Mouse (Mus musculus): ENCODE data around the gene Nxn. TPM values are rescaled to one million over a fixed set of nuclear protein-coding genes. Genes with fewer than 3 reads are reported as not detected.

The Nxn gene
- polyA plus RNA-seq, 1 experiment from 2014 or later: 2.6 TPM

DNA sequence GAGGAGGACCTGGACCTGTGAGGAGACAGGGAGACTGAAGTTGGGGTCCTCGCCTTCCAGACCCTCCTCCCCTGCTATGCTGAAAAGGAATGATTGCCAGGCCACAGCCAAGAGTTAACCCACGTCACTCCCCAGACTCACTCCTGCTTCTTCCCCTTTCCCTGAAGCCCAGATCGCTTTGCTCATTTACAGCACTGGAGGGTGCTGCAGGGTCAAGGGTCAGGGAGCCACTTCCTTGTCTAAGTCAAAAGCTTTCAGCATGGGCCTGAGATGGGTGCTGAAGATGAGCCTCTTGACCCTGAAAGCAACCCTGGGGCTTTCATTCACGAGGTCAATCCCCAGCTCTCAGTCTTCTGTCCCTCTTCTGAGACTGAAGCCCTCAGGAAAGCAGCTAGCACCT, 20.2 kb upstream of the Nxn start:
- no peak overlapping the region for H3K4me3 ChIP-seq (ENCODE audit: low read depth, low read length)
- no peaks in the 10 kb centered on the region for H3K27me3 ChIP-seq (ENCODE audit: insufficient read depth, low read length)
- H3K4me2 ChIP-seq (ENCODE audit: low read depth, low read length): no peak overlapping the region
- H3K9ac ChIP-seq (replicated peaks): no peak overlapping the region
- ATAC-seq (no peak), DNase-seq (no peak)
- WGBS (ENCODE audit: insufficient replicate concordance): 52% methylated on average over 4 of the region's 4 CpGs
- H3K4me1 ChIP-seq (ENCODE audit: insufficient read depth): no peaks in the 10 kb centered on the region; the same call in 1 of the 2 replicates
- TF ChIP-seq EP300 (IDR thresholded peaks at IDR 0.05; ENCODE audit: low read depth): no peak
- no peak for TF ChIP-seq CTCF (IDR thresholded peaks at IDR 0.05; ENCODE audit: low read depth)
- H3K36me3 ChIP-seq (replicated peaks; ENCODE audit: insufficient read depth, low read length): peaks cover 44% of the 10 kb centered on the region
- no peaks in the 10 kb centered on the region for H3K9me3 ChIP-seq (ENCODE audit: low read length)
- H3K27ac ChIP-seq (ENCODE audit: low read depth): no peak overlapping the region

DNA sequence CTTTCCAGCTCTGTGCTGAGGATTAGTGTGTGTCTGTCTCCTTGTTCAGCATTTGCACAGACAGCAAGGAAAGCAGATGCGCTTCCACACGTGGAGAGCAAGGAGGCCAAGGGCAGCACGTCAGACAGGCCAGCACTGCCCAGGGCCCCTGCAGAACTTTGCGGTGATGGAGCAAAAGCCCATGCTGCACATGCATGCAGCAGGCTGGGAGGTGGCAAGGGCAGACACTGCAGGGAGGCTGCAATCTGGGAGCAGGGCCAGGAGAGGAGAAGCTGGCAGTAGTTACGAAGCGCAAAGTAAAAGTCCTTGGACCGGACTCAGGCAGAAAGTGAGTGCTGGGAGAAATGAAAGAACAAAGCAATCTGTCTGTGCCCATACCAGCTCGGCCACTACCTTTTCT, 19.5 kb upstream of the Nxn start:
- Histone ChIP-seq H3K27me3 (ENCODE audit: insufficient read depth, low read length) (no peaks in the 10 kb centered on the region), H3K4me2 (ENCODE audit: low read depth, low read length) (no peak overlapping the region), H3K27ac (ENCODE audit: low read depth) (no peak overlapping the region), H3K36me3 (replicated peaks; ENCODE audit: insufficient read depth, low read length) (peaks cover 50% of the 10 kb centered on the region), H3K4me3 (ENCODE audit: low read depth, low read length) (no peak overlapping the region), H3K4me1 (ENCODE audit: insufficient read depth) (no peaks in the 10 kb centered on the region; the same call in 1 of the 2 replicates), H3K9ac (replicated peaks) (no peak overlapping the region), H3K9me3 (ENCODE audit: low read length) (no peaks in the 10 kb centered on the region)
- DNase-seq (no peak), ATAC-seq (no peak)
- 81% methylated on average over 8 of the region's 8 CpGs for WGBS (ENCODE audit: insufficient replicate concordance)
- TF ChIP-seq EP300 (IDR thresholded peaks at IDR 0.05; ENCODE audit: low read depth) (no peak), CTCF (IDR thresholded peaks at IDR 0.05; ENCODE audit: low read depth) (no peak)

DNA sequence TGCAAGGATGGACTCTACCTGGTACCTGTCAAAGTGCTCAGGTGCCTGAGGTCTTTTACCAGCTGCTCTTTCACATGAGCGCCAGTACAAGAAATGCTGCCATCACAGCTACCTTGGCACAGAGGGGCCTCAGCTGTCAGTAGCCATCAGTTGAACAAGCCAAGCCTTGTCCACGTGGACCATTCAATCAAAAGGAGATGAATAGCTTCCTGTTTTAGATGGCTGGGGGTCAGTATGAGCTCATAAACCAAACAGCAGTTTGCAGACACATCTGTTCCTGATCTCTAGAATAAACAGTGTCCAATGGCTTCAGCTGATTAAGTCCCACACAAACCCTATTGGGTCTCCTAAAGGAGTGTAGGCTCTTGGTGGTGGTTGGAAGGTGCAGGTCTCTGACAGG, 17.0 kb upstream of the Nxn start:
- peaks cover 50% of the 10 kb centered on the region for H3K36me3 ChIP-seq (replicated peaks; ENCODE audit: insufficient read depth, low read length)
- no peak overlapping the region for H3K4me2 ChIP-seq (ENCODE audit: low read depth, low read length)
- H3K27ac ChIP-seq (ENCODE audit: low read depth): no peak overlapping the region
- TF ChIP-seq EP300 (IDR thresholded peaks at IDR 0.05; ENCODE audit: low read depth) (no peak), CTCF (IDR thresholded peaks at IDR 0.05; ENCODE audit: low read depth) (no peak)
- ATAC-seq: no peak
- DNase-seq: no peak
- H3K9me3 ChIP-seq (ENCODE audit: low read length): no peaks in the 10 kb centered on the region
- H3K27me3 ChIP-seq (ENCODE audit: insufficient read depth, low read length): no peaks in the 10 kb centered on the region
- no peaks in the 10 kb centered on the region; the same call in 1 of the 2 replicates for H3K4me1 ChIP-seq (ENCODE audit: insufficient read depth)
- no peak overlapping the region for H3K4me3 ChIP-seq (ENCODE audit: low read depth, low read length)
- H3K9ac ChIP-seq (replicated peaks): no peak overlapping the region
- WGBS (ENCODE audit: insufficient replicate concordance): 60% methylated on average over 2 of the region's 2 CpGs

DNA sequence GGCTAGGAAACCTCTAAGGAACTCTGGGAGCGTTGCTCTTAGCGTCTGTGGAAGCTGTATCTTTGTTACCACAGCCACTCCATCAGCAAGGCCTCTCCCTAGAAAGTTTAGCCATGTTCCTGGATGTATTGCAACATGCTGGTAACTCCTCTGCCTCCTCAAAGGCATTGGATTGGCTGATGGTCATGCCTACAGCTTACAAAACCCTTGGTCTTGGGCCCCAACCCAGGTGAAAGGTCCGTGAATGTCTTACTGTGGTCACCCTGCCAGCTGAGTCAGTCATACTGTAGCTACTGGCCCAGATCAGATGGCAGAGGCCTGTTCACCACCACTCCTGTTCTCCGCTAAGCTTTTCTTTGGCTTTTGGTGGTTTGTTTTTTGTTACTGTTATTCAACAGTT, 16.1 kb upstream of the Nxn start:
- Histone ChIP-seq H3K4me3 (ENCODE audit: low read depth, low read length) (no peak overlapping the region), H3K9ac (replicated peaks) (no peak overlapping the region), H3K36me3 (replicated peaks; ENCODE audit: insufficient read depth, low read length) (peaks cover 48% of the 10 kb centered on the region), H3K9me3 (ENCODE audit: low read length) (no peaks in the 10 kb centered on the region), H3K4me2 (ENCODE audit: low read depth, low read length) (no peak overlapping the region), H3K4me1 (ENCODE audit: insufficient read depth) (no peaks in the 10 kb centered on the region; the same call in 1 of the 2 replicates), H3K27me3 (ENCODE audit: insufficient read depth, low read length) (no peaks in the 10 kb centered on the region), H3K27ac (ENCODE audit: low read depth) (no peak overlapping the region)
- no peak for TF ChIP-seq EP300 (IDR thresholded peaks at IDR 0.05; ENCODE audit: low read depth)
- DNase-seq (no peak), ATAC-seq (no peak)
- 84% methylated on average over 4 of the region's 4 CpGs for WGBS (ENCODE audit: insufficient replicate concordance)

DNA sequence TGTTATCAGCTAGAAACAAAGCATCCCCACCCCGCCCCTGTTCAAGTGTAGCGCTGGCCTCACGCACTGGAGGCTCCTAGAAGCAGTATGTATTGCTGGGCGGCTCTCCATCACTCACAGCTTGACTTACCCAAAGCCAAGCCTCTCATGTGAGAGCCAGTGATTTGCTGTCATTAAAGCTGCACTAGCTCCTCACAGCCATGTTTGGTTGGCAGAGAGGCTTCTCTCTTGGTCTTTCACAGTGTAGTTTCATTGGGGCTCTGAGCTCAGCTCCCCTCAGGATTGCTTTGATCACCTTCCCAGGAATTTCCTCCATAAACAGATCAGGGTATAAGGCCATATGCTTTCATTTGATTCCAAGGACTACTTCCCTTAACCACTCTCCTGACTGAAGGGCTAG, 14.3 kb upstream of the Nxn start:
- no peak for TF ChIP-seq CTCF (IDR thresholded peaks at IDR 0.05; ENCODE audit: low read depth)
- no peak for TF ChIP-seq EP300 (IDR thresholded peaks at IDR 0.05; ENCODE audit: low read depth)
- no peak overlapping the region for H3K4me3 ChIP-seq (ENCODE audit: low read depth, low read length)
- no peak for DNase-seq
- H3K4me1 ChIP-seq (ENCODE audit: insufficient read depth): no peaks in the 10 kb centered on the region; the same call in 1 of the 2 replicates
- ATAC-seq: no peak
- H3K27ac ChIP-seq (ENCODE audit: low read depth): no peak overlapping the region
- no peak overlapping the region for H3K9ac ChIP-seq (replicated peaks)
- no peak overlapping the region for H3K4me2 ChIP-seq (ENCODE audit: low read depth, low read length)
- H3K27me3 ChIP-seq (ENCODE audit: insufficient read depth, low read length): no peaks in the 10 kb centered on the region
- 78% methylated on average over 4 of the region's 4 CpGs for WGBS (ENCODE audit: insufficient replicate concordance)
- no peaks in the 10 kb centered on the region for H3K9me3 ChIP-seq (ENCODE audit: low read length)
- H3K36me3 ChIP-seq (replicated peaks; ENCODE audit: insufficient read depth, low read length): peaks cover 40% of the 10 kb centered on the region

DNA sequence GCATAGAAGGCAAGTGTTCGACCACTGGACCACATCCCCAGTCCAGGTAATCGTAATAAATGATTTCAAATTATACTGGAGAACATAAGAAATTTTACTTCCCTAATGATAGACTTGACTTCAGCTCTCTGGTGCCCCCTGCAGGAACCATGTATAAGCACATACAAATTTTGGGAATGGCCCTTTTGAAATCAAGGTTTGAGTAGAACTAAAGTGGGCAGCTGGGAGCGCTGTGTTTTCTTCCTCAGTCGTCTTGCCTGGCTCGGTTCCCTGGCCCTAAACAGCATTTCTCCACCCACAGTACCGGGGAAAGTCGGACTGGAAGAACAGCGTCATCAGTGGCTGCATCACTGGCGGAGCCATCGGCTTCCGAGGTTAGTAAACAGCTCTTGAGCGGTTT, 11.9 kb upstream of the Nxn start:
- WGBS (ENCODE audit: insufficient replicate concordance): 67% methylated on average over 12 of the region's 12 CpGs

More for the DNA sequence above, 11.9 kb upstream of the Nxn start:
- ATAC-seq: no peak
- TF ChIP-seq EP300 (IDR thresholded peaks at IDR 0.05; ENCODE audit: low read depth): no peak
- peak; percentile 83 for TF ChIP-seq CTCF (IDR thresholded peaks at IDR 0.05; ENCODE audit: low read depth)
- Histone ChIP-seq H3K36me3 (replicated peaks; ENCODE audit: insufficient read depth, low read length) (peaks cover 17% of the 10 kb centered on the region), H3K9me3 (ENCODE audit: low read length) (no peaks in the 10 kb centered on the region), H3K9ac (replicated peaks) (no peak overlapping the region), H3K4me2 (ENCODE audit: low read depth, low read length) (no peak overlapping the region), H3K27ac (ENCODE audit: low read depth) (no peak overlapping the region), H3K4me3 (ENCODE audit: low read depth, low read length) (no peak overlapping the region), H3K27me3 (ENCODE audit: insufficient read depth, low read length) (no peaks in the 10 kb centered on the region), H3K4me1 (ENCODE audit: insufficient read depth) (peaks cover 6% of the 10 kb centered on the region; the same call in 1 of the 2 replicates)
- DNase-seq: peak; percentile 72
